Mouse (Mus musculus) liver, embryonic 15.5 days (tissue): ENCODE results near the gene Slc16a9. TPM values are rescaled to one million over a fixed set of nuclear protein-coding genes. Genes with fewer than 3 reads are reported as not detected.

Source experiments
- ATAC-seq: fragments of 200-750 bp; cut with Nextera tagmentation; 2 replicates; pipeline ENCODE4 v1.8.0; 2017; ENCODE audit warnings: moderate number of reproducible peaks, mild to moderate bottlenecking, moderate library complexity; ENCODE audit not compliant: insufficient read depth
- H3K27ac ChIP-seq: fragments of 300-500 bp; sonication (generic); replicated peaks from 2 replicates; pipeline ENCODE4 v1.5.1; 2015; ENCODE audit warnings: mild to moderate bottlenecking, inconsistent platforms
- H3K27me3 ChIP-seq: fragments of 300-500 bp; sonication (generic); 2 replicates; pipeline ENCODE4 v1.6.1; 2015; ENCODE audit warnings: mild to moderate bottlenecking, inconsistent platforms
- H3K36me3 ChIP-seq: fragments of 300-500 bp; sonication (generic); replicated peaks from 2 replicates; pipeline ENCODE4 v1.6.1; 2015; ENCODE audit warnings: moderate library complexity, mild to moderate bottlenecking, inconsistent platforms
- H3K4me1 ChIP-seq: fragments of 300-500 bp; sonication (generic); replicated peaks from 2 replicates; pipeline ENCODE4 v1.6.1; 2015; ENCODE audit warnings: inconsistent platforms
- H3K4me2 ChIP-seq: fragments of 300-500 bp; sonication (generic); 2 replicates; pipeline ENCODE4 v1.6.1; 2015; ENCODE audit warnings: moderate library complexity, mild to moderate bottlenecking, inconsistent platforms
- H3K4me3 ChIP-seq: fragments of 300-500 bp; sonication (generic); replicated peaks from 2 replicates; pipeline ENCODE4 v1.5.1; 2015; ENCODE audit warnings: mild to moderate bottlenecking, inconsistent platforms
- H3K9ac ChIP-seq: fragments of 300-500 bp; sonication (generic); 2 replicates; pipeline ENCODE4 v1.6.1; 2015; ENCODE audit warnings: moderate library complexity, mild to moderate bottlenecking, inconsistent platforms
- H3K9me3 ChIP-seq: fragments of 300-500 bp; sonication (generic); replicated peaks from 2 replicates; pipeline ENCODE4 v1.6.1; 2016; ENCODE audit warnings: inconsistent platforms
- WGBS: fragments of 180-500 bp; shearing (Covaris S2); methylation state at CpG from one replicate; pipeline ENCODE4 v1.1.7; 2015; ENCODE audit warnings: mixed read lengths; ENCODE audit not compliant: insufficient replicate concordance; 5-methylcytosine and 5-hydroxymethylcytosine counted together
- polyA plus RNA-seq: library from polyadenylated mRNA; unstranded; fragments of >200 nt; fragmentation: Nextera tagmentation; extraction: Ambion mirVana; gene quantifications from 2 replicates; pipeline ENCODE4 v1.2.1, GENCODE M21; 2015

Slc16a9 gene
- polyA plus RNA-seq = 0.58 and 0.62 TPM in 2 replicates

DNA sequence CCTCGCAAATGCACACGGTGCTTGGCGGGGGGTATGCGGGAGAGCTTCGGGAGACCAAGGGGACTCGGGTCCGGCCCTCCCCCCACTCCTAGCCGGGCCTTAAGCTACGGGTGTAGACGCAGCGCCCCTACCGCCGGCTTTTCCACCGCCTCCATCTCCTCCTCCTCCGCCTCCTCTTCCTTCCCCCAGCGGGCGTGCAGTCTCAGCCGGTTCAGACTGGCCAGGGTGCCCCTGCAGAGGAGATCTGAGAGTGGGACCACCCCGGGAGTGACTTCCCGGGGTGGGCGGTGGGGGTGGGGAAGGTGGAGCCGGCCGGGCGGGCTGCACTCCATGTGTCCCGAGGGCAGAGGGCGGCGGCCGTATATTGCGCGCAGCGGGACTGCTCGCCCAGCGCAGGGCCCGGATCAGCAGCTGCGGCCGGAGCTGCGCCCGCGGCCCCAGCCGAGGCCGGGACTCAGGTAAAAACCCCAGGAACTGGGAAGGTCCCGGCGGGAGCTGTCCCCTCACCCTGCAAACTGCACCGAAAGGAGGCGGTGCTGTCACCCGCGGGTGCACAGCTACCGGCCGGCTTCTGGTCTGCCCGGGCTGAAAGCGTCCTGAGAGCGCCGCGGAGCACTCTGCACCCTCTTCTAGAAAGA, at the start of gene Slc16a9:
TSS of gene Slc16a9 (plus strand) at position 180 of the 638 bp plus-strand sequence.
- Histone ChIP-seq H3K4me1 (no peaks in the 10 kb centered on the region), H3K4me3 (peak within 1 kb of the TSS; percentile 53), H3K4me2 (peak within 1 kb of the TSS; percentile 64), H3K9me3 (no peaks in the 10 kb centered on the region), H3K36me3 (no peaks in the 10 kb centered on the region), H3K27me3 (peaks cover 41% of the 10 kb centered on the region), H3K9ac (no peak within 1 kb of the TSS), H3K27ac (no peak within 1 kb of the TSS)
- WGBS = under 1% methylated on average over 54 of the region's 54 CpGs
- ATAC-seq = peak; percentile 34

DNA sequence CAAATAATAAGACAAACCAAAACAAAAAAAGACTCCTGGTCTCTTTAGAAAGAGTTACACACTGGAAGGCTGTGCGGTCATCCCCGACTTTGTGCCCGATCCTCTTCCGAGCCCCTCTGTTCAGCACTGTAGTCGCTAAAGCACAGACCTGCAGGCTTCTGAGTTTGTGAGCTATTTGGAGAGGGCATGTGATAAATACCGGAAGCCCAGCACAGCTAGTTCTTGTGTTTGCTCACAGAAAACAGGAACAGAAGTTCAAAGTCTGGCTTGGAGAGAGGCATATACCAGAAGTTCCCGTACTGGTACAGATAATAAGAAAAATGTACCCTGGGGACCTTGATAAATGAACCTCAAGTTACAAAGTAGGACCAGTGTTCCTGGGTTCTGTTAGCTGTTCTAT, 49.6 kb upstream of the Slc16a9 start:
- H3K4me1 ChIP-seq = peaks cover 13% of the 10 kb centered on the region
- no peaks in the 10 kb centered on the region for H3K9me3 ChIP-seq
- no peak overlapping the region for H3K4me3 ChIP-seq
- H3K4me2 ChIP-seq = peak overlapping the region; percentile 35
- WGBS = 32% methylated on average over 7 of the region's 7 CpGs
- peak; percentile 73 for ATAC-seq
- no peak overlapping the region for H3K9ac ChIP-seq
- peaks cover 23% of the 10 kb centered on the region for H3K36me3 ChIP-seq
- no peaks in the 10 kb centered on the region for H3K27me3 ChIP-seq
- peak overlapping the region; percentile 59 for H3K27ac ChIP-seq

DNA sequence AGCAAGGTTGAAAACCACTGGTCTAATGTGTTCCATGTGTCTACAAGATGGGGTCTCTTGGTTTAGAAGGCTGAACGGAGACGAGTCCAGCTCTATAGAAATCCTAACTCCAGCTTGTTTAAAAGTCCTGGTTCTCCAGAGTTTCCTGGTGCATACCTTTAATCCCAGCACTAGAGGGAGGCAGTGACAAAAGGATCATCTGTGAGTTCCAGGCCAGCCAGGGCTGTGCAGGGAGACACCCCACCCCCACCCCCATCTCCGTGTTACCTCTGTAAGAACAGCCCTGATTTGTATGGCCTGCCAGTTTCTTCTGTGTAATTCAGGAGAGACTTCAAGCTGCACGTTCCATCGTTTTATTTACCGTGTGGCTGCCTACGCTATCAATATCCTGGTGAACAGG, 49.1 kb upstream of the Slc16a9 start:
- Histone ChIP-seq H3K4me2 (peak overlapping the region; percentile 35), H3K27ac (peak overlapping the region; percentile 59; the same call in 1 of the 2 replicates), H3K36me3 (peaks cover 20% of the 10 kb centered on the region), H3K9me3 (no peaks in the 10 kb centered on the region), H3K4me1 (peaks cover 13% of the 10 kb centered on the region), H3K27me3 (no peaks in the 10 kb centered on the region), H3K4me3 (no peak overlapping the region), H3K9ac (no peak overlapping the region)
- ATAC-seq = peak; percentile 69; the same call in 1 of the 2 replicates
- 34% methylated on average over 7 of the region's 7 CpGs for WGBS

DNA sequence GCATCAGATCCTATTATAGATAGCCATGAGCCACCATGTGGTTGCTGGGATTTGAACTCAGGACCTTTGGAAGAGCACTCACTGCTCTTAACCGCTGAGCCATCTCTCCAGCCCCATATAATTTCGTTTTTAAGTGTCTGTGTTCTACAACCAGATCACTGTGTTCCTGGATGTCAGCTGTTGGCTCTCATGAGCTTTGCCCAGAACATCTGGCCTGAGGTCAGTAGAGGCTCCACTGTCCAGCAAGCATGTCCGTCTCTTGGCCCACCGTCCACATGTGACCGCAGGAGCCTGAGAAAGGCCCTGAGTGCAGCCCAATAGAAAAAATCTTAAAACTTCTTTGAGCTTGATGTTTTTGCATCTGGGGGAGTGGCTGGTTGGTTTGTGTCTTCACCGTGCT, 48.2 kb upstream of the Slc16a9 start:
- Histone ChIP-seq H3K27ac (no peak overlapping the region), H3K36me3 (peaks cover 12% of the 10 kb centered on the region), H3K4me2 (no peak overlapping the region), H3K9ac (no peak overlapping the region), H3K4me1 (peaks cover 13% of the 10 kb centered on the region), H3K27me3 (no peaks in the 10 kb centered on the region), H3K9me3 (no peaks in the 10 kb centered on the region), H3K4me3 (no peak overlapping the region)
- no peak for ATAC-seq
- 75% methylated on average over 6 of the region's 6 CpGs for WGBS

DNA sequence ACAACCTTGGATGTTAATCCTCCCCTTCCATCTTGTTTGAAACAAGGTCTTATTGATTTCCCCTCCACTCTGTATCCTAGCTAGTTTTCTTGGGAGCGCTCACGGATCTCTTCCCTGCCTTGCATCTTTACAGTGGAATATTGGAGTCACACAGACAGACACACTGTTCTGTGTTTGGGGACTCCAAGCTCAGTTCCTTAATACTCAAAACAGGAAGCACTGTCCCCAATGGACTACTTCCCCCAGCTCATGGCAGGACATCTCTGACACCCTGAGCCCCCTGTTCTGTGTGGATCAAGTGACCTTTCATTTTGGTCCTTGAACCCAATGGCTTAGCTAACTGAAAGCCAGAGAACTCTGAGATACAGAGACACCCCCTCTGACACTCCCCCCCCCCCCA, 47.3 kb upstream of the Slc16a9 start:
- no peaks in the 10 kb centered on the region for H3K27me3 ChIP-seq
- no peak overlapping the region for H3K4me2 ChIP-seq
- H3K9ac ChIP-seq = no peak overlapping the region
- no peak overlapping the region for H3K27ac ChIP-seq
- WGBS = 80% methylated on average over 2 of the region's 2 CpGs
- H3K4me1 ChIP-seq = peaks cover 13% of the 10 kb centered on the region
- ATAC-seq = no peak
- no peak overlapping the region for H3K4me3 ChIP-seq
- peaks cover 3% of the 10 kb centered on the region for H3K36me3 ChIP-seq
- H3K9me3 ChIP-seq = no peaks in the 10 kb centered on the region

DNA sequence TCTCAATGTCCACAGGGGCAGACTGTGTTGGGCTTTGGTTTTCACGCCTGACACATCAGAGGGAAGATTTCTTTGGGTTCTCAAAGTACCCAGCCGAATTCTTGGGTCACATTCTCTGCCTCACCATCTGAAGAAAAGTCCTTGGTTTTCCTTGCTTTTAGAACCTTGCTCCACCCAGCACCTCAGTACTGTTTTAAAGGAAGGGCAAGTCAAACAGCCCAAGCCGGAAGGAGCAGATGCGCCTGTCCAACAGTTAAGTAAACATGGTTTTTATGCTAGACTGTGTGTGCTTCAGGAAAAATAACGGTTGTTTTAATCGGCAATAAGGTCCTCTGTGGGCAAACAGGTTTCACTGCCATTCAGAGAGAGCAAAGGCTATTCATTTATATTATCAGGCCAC, 46.9 kb upstream of the Slc16a9 start:
- H3K4me2 ChIP-seq = no peak overlapping the region
- H3K9ac ChIP-seq = no peak overlapping the region
- no peaks in the 10 kb centered on the region for H3K27me3 ChIP-seq
- no peak overlapping the region for H3K27ac ChIP-seq
- 54% methylated on average over 6 of the region's 6 CpGs for WGBS
- no peaks in the 10 kb centered on the region for H3K9me3 ChIP-seq
- no peaks in the 10 kb centered on the region for H3K36me3 ChIP-seq
- H3K4me1 ChIP-seq = peaks cover 13% of the 10 kb centered on the region
- H3K4me3 ChIP-seq = no peak overlapping the region
- no peak for ATAC-seq

DNA sequence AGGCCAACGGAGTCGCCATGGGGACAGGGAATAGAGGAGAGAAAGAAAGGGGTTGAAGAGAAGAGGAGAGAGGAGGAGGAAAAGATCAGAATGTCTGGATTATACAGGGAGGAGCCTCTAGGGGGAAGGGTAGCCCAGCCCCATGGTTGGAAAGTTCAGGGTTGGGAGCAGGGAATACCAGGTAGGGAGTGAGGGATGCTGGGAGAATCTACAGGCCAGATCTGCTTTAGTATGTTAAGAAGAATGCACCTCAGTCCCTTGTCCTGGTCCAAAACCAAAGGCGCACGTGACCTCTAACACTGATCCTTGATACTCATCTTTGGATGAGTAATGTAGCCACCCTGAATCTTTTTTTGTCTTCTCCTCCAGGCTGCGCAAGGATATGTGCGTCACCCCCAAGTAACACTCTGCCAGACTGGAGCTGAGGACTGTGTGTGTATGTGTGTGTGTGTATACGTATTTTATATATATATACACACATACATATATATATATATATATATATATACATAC, 45.9 kb upstream of the Slc16a9 start:
- Histone ChIP-seq H3K9me3 (no peaks in the 10 kb centered on the region), H3K36me3 (no peaks in the 10 kb centered on the region), H3K9ac (no peak overlapping the region), H3K4me3 (no peak overlapping the region), H3K27me3 (no peaks in the 10 kb centered on the region), H3K4me1 (peaks cover 13% of the 10 kb centered on the region), H3K4me2 (no peak overlapping the region), H3K27ac (no peak overlapping the region)
- no peak for ATAC-seq
- WGBS = 72% methylated on average over 7 of the region's 7 CpGs

DNA sequence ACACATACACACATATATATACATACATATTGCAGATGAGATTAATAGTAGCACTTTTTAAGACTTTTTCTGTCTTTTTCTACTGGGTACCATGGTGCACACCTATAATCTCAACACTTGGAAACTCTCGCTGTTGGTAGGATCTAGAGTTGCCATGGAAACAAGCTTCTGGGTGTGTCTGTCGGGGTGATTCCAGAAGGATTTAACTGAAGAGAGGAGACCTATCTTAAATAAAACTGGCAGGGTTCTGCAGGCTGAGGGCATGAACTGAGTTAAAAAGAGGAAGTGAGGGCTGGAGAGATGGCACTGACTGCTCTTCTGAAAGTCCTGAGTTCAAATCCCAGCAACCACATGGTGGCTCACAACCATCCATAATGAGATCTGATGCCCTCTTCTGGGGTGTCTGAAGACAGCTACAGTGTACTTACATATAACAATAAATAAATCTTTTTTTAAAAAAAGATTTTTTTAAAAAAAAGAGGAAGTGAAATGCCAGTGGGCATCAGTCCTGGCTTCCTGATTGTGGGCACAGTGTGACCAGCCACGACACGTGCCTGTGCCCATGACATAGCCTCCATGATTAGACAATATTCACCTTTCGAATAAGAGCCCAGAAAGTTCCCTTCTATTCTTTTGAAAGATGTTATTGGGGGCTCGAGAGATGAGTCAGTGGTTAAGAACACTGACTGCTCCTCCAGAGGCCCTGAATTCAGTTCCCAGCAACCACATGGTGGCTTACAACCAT, 45.3 kb upstream of the Slc16a9 start:
- WGBS = 49% methylated on average over 6 of the region's 6 CpGs

DNA sequence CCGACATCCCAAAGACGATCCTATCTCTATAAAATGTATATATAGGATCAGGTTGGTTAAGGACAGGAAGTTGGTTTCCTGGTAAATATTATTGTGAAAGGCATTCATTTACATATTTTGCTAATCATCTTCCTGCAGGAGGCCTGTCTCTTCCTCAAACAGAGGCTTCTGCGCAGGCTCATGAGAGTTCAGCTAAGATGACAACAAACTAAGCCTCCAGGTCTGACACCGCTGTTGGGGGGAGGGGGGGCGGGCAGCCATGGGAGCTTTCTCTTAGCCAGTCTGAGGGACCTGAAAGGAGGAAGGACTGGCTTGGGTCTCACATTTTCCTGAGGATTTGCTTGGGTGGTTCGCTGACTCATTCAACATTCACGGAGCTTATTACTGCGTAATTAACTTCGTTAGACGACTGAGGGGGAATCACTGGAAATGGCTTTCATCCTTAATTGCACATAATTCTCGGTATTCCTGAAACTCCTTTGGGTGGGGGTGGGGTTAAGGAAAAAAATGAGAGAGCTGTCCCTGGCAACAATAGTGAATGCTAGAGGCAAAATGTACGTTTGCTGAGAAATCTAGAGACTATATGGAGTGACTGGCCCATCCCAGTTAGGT, 43.9 kb upstream of the Slc16a9 start:
- Histone ChIP-seq H3K27me3 (no peaks in the 10 kb centered on the region), H3K9ac (no peak overlapping the region), H3K27ac (no peak overlapping the region), H3K9me3 (no peaks in the 10 kb centered on the region), H3K4me2 (no peak overlapping the region), H3K4me3 (no peak overlapping the region), H3K4me1 (peaks cover 5% of the 10 kb centered on the region), H3K36me3 (no peaks in the 10 kb centered on the region)
- WGBS = 38% methylated on average over 12 of the region's 12 CpGs
- ATAC-seq = no peak

More for the DNA sequence above, 45.3 kb upstream of the Slc16a9 start:
- H3K4me1 ChIP-seq = peaks cover 13% of the 10 kb centered on the region
- H3K9ac ChIP-seq = no peak overlapping the region
- H3K27me3 ChIP-seq = no peaks in the 10 kb centered on the region
- no peak overlapping the region for H3K4me3 ChIP-seq
- no peak for ATAC-seq
- no peaks in the 10 kb centered on the region for H3K36me3 ChIP-seq
- no peak overlapping the region for H3K4me2 ChIP-seq
- H3K9me3 ChIP-seq = no peaks in the 10 kb centered on the region
- no peak overlapping the region for H3K27ac ChIP-seq

DNA sequence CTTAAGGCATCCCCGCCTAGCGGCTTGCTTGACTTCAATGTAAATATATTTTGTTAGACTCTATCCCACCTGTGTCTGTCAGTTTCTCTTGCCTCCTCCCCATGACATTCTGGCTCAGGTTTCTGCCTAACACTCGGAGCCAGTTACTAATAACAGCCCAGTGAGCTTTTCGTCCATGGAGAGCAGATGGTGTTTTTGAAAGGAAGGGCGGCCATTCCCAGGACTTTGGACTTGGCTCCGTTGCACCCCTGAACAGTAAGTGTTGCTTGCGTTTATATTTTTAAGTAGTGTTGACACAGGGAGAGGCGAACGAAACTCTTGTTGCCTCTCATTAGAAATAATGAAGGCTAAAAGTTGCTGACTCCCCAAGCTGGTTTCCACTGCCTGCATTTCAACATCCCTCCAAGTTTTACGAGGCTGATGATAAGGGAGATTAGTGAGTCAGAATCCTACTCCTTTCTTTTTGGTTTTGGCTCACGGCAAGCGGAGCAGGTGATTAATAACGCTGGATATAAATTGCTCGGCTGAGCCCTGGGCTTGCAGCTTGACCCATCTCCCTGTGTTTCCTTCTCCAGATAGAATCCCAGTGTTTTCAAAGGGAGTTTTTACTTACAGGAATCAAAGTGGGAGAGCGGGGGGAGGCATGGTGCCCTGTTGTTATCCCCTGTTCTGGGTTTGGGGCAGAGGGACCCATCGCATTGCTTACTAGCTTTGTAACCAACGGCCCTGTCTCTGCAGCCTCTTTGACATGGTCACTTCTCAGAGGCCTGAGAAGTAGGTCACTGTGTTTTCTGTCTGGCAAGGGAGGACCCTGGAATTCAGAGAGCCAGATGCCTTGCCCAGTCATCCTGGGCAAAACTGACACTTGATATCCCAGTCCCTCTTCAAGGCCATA, 40.1 kb upstream of the Slc16a9 start, which contains the start of gene Mrln:
TSS of gene Mrln (plus strand) at position 160 of the 895 bp plus-strand sequence.
- Histone ChIP-seq H3K4me2 (peak within 1 kb of the TSS; percentile 6; the same call in 1 of the 2 replicates), H3K27me3 (no peaks in the 10 kb centered on the region), H3K9ac (no peak within 1 kb of the TSS), H3K27ac (no peak within 1 kb of the TSS), H3K36me3 (no peaks in the 10 kb centered on the region), H3K9me3 (no peaks in the 10 kb centered on the region), H3K4me1 (no peaks in the 10 kb centered on the region), H3K4me3 (no peak within 1 kb of the TSS)
- no peak for ATAC-seq
- 65% methylated on average over 17 of the region's 17 CpGs for WGBS
